Mouse (Mus musculus) stomach, embryonic 15.5 days (tissue): Measurements from ENCODE around the gene Acsm3. TPM values are rescaled to one million over a fixed set of nuclear protein-coding genes. Genes with fewer than 3 reads are reported as not detected.

Source experiments
- ATAC-seq: fragments of 200-750 bp; cut with Nextera tagmentation; 2 replicates; pipeline ENCODE4 v1.8.0; 2017; ENCODE audit warnings: low read depth, moderate number of reproducible peaks, moderate TSS enrichment; ENCODE audit not compliant: insufficient read depth, low FRiP score
- H3K27ac ChIP-seq: fragments of 300-500 bp; sonication (generic); 2 replicates; pipeline ENCODE4 v1.5.1; 2015; ENCODE audit warnings: mild to moderate bottlenecking, inconsistent platforms
- H3K27me3 ChIP-seq: fragments of 300-500 bp; sonication (generic); replicated peaks from 2 replicates; pipeline ENCODE4 v1.6.1; 2015; ENCODE audit warnings: inconsistent platforms
- H3K36me3 ChIP-seq: fragments of 300-500 bp; sonication (generic); 2 replicates; pipeline ENCODE4 v1.6.1; 2015; ENCODE audit warnings: inconsistent platforms
- H3K4me1 ChIP-seq: fragments of 300-500 bp; sonication (generic); 2 replicates; pipeline ENCODE4 v1.6.1; 2015; ENCODE audit warnings: inconsistent platforms
- H3K4me2 ChIP-seq: fragments of 300-500 bp; sonication (generic); 2 replicates; pipeline ENCODE4 v1.6.1; 2015; ENCODE audit warnings: mild to moderate bottlenecking, inconsistent platforms
- H3K4me3 ChIP-seq: fragments of 300-500 bp; sonication (generic); replicated peaks from 2 replicates; pipeline ENCODE4 v1.5.1; 2015; ENCODE audit warnings: inconsistent platforms
- H3K9ac ChIP-seq: fragments of 300-500 bp; sonication (generic); 2 replicates; pipeline ENCODE4 v1.6.1; 2015; ENCODE audit warnings: inconsistent platforms
- H3K9me3 ChIP-seq: fragments of 300-500 bp; sonication (generic); 2 replicates; pipeline ENCODE4 v1.6.1; 2016; ENCODE audit warnings: inconsistent platforms
- WGBS: fragments of 180-500 bp; shearing (Covaris S2); methylation state at CpG from one replicate; pipeline ENCODE4 v1.1.7; 2015; 5-methylcytosine and 5-hydroxymethylcytosine counted together
- polyA plus RNA-seq: library from polyadenylated mRNA; unstranded; fragments of >200 nt; fragmentation: Nextera tagmentation; extraction: Ambion mirVana; gene quantifications from 2 replicates; pipeline ENCODE4 v1.2.1, GENCODE M21; 2015

The Acsm3 gene
- polyA plus RNA-seq, 1 experiment from 2014 or later = 9.6 TPM

- 81% methylated on average over 1 of the region's 1 CpGs for WGBS
- ATAC-seq = no peak
- no peak overlapping the region for H3K4me3 ChIP-seq
- no peaks in the 10 kb centered on the region for H3K4me1 ChIP-seq
- H3K9ac ChIP-seq = no peak overlapping the region
- H3K27me3 ChIP-seq = no peaks in the 10 kb centered on the region
- H3K27ac ChIP-seq = no peak overlapping the region
- H3K4me2 ChIP-seq = no peak overlapping the region
- no peaks in the 10 kb centered on the region for H3K9me3 ChIP-seq
- H3K36me3 ChIP-seq = no peaks in the 10 kb centered on the region
These were observed 7.0 kb upstream of the Acsm3 start for GRCm38 (mm10) chr7:119753696-119754095.

GRCm38 (mm10) chr7:119762166-119762697 lies 1.5 kb downstream of the Acsm3 start:
- no peaks in the 10 kb centered on the region for H3K27me3 ChIP-seq
- H3K9ac ChIP-seq = no peak overlapping the region
- WGBS = 35% methylated on average over 4 of the region's 4 CpGs
- no peak overlapping the region; the same call in 1 of the 2 replicates for H3K27ac ChIP-seq
- ATAC-seq = peak; percentile 62
- no peaks in the 10 kb centered on the region for H3K9me3 ChIP-seq
- no peaks in the 10 kb centered on the region for H3K4me1 ChIP-seq
- H3K4me3 ChIP-seq = no peak overlapping the region
- no peak overlapping the region for H3K4me2 ChIP-seq
- H3K36me3 ChIP-seq = no peaks in the 10 kb centered on the region

- Histone ChIP-seq H3K27me3 (no peaks in the 10 kb centered on the region), H3K36me3 (peaks cover 3% of the 10 kb centered on the region; the same call in 1 of the 2 replicates), H3K4me1 (no peaks in the 10 kb centered on the region), H3K9ac (no peak overlapping the region), H3K27ac (no peak overlapping the region), H3K9me3 (no peaks in the 10 kb centered on the region), H3K4me3 (no peak overlapping the region), H3K4me2 (no peak overlapping the region)
- 86% methylated on average over 3 of the region's 3 CpGs for WGBS
- ATAC-seq = no peak
These were observed 3.7 kb downstream of the Acsm3 start for GRCm38 (mm10) chr7:119764377-119764776.

GRCm38 (mm10) chr7:119766996-119767395 lies 6.3 kb downstream of the Acsm3 start:
- no peak overlapping the region for H3K4me2 ChIP-seq
- no peak overlapping the region for H3K27ac ChIP-seq

GRCm38 (mm10) chr7:119769895-119770294 lies 9.2 kb downstream of the Acsm3 start:
- no peak overlapping the region for H3K4me2 ChIP-seq
- H3K9ac ChIP-seq = no peak overlapping the region
- no peaks in the 10 kb centered on the region for H3K4me1 ChIP-seq
- H3K9me3 ChIP-seq = no peaks in the 10 kb centered on the region
- H3K4me3 ChIP-seq = no peak overlapping the region
- peak overlapping the region; percentile 48; the same call in 1 of the 2 replicates for H3K27ac ChIP-seq
- ATAC-seq = peak; percentile 71; the same call in 1 of the 2 replicates
- WGBS = 75% methylated on average over 8 of the region's 8 CpGs
- H3K27me3 ChIP-seq = no peaks in the 10 kb centered on the region
- H3K36me3 ChIP-seq = peaks cover 3% of the 10 kb centered on the region; the same call in 1 of the 2 replicates

More at GRCm38 (mm10) chr7:119766996-119767395, 6.3 kb downstream of the Acsm3 start:
- whole genome bisulfite sequencing = 76% methylated on average over 6 of the region's 6 CpGs
- ATAC-seq = no peak
- no peak overlapping the region for H3K9ac ChIP-seq
- H3K36me3 ChIP-seq = peaks cover 3% of the 10 kb centered on the region; the same call in 1 of the 2 replicates
- no peak overlapping the region for H3K4me3 ChIP-seq
- H3K9me3 ChIP-seq = no peaks in the 10 kb centered on the region
- no peaks in the 10 kb centered on the region for H3K4me1 ChIP-seq
- H3K27me3 ChIP-seq = no peaks in the 10 kb centered on the region

- no peak for ATAC-seq
- peaks cover 20% of the 10 kb centered on the region; the same call in 1 of the 2 replicates for H3K36me3 ChIP-seq
- H3K4me3 ChIP-seq = no peak overlapping the region
- H3K9ac ChIP-seq = no peak overlapping the region
- no peak overlapping the region for H3K27ac ChIP-seq
- H3K4me1 ChIP-seq = no peaks in the 10 kb centered on the region
- WGBS = 93% methylated on average over 2 of the region's 2 CpGs
- no peaks in the 10 kb centered on the region for H3K27me3 ChIP-seq
- no peak overlapping the region for H3K4me2 ChIP-seq
- H3K9me3 ChIP-seq = no peaks in the 10 kb centered on the region
These were observed 22.7 kb downstream of the Acsm3 start for GRCm38 (mm10) chr7:119783453-119783852.

- Histone ChIP-seq H3K4me2 (no peak overlapping the region), H3K36me3 (peaks cover 22% of the 10 kb centered on the region; the same call in 1 of the 2 replicates), H3K9ac (no peak overlapping the region), H3K27ac (no peak overlapping the region), H3K4me3 (no peak overlapping the region), H3K9me3 (no peaks in the 10 kb centered on the region), H3K27me3 (no peaks in the 10 kb centered on the region), H3K4me1 (no peaks in the 10 kb centered on the region)
- 88% methylated on average over 5 of the region's 5 CpGs for WGBS
- ATAC-seq = peak; percentile 84; the same call in 1 of the 2 replicates
These were observed 24.2 kb downstream of the Acsm3 start for GRCm38 (mm10) chr7:119784908-119785307.

GRCm38 (mm10) chr7:119789024-119789423 lies 28.3 kb downstream of the Acsm3 start:
- H3K9ac ChIP-seq = no peak overlapping the region
- H3K4me3 ChIP-seq = no peak overlapping the region
- H3K4me1 ChIP-seq = no peaks in the 10 kb centered on the region
- H3K36me3 ChIP-seq = peaks cover 18% of the 10 kb centered on the region; the same call in 1 of the 2 replicates
- no peaks in the 10 kb centered on the region for H3K9me3 ChIP-seq
- ATAC-seq = no peak
- H3K27me3 ChIP-seq = no peaks in the 10 kb centered on the region
- WGBS = 89% methylated on average over 3 of the region's 3 CpGs
- H3K27ac ChIP-seq = no peak overlapping the region
- no peak overlapping the region for H3K4me2 ChIP-seq

- Histone ChIP-seq H3K9ac (peak within 1 kb of the TSS; percentile 74), H3K4me3 (peak within 1 kb of the TSS; percentile 75), H3K27me3 (no peaks in the 10 kb centered on the region), H3K4me2 (peak within 1 kb of the TSS; percentile 83), H3K9me3 (no peaks in the 10 kb centered on the region), H3K27ac (peak within 1 kb of the TSS; percentile 86), H3K4me1 (no peaks in the 10 kb centered on the region), H3K36me3 (0 out of 2 replicates have a peak, but pooled peaks cover 2% of the 10 kb centered on the region)
- peak; percentile 99 for ATAC-seq
- under 1% methylated on average over 53 of the region's 53 CpGs for WGBS
These were observed 33.0 kb downstream of the Acsm3 start, which contains the start of the genes Rexo5 and Eri2 for GRCm38 (mm10) chr7:119793586-119794250. Rexo5 (plus strand) TSS chr7:119794006. Eri2 (minus strand) TSS chr7:119794058.

GRCm38 (mm10) chr7:119794251-119794638 lies 33.5 kb downstream of the Acsm3 start:
- under 1% methylated on average over 21 of the region's 21 CpGs for WGBS
- Histone ChIP-seq H3K4me2 (peak overlapping the region; percentile 83), H3K27ac (peak overlapping the region; percentile 86), H3K9me3 (no peaks in the 10 kb centered on the region), H3K9ac (peak overlapping the region; percentile 74), H3K36me3 (0 out of 2 replicates have a peak, but pooled peaks cover 2% of the 10 kb centered on the region), H3K4me1 (no peaks in the 10 kb centered on the region), H3K4me3 (peak overlapping the region; percentile 75), H3K27me3 (no peaks in the 10 kb centered on the region)
- ATAC-seq = peak; percentile 63; the same call in 1 of the 2 replicates

- Histone ChIP-seq H3K4me2 (peak overlapping the region; percentile 33), H3K27ac (no peak overlapping the region), H3K27me3 (no peaks in the 10 kb centered on the region), H3K4me1 (no peaks in the 10 kb centered on the region), H3K36me3 (no peaks in the 10 kb centered on the region), H3K9me3 (no peaks in the 10 kb centered on the region), H3K4me3 (no peak overlapping the region; the same call in 1 of the 2 replicates), H3K9ac (no peak overlapping the region)
- no peak for ATAC-seq
These were observed 34.6 kb downstream of the Acsm3 start for GRCm38 (mm10) chr7:119795311-119795710.

- 92% methylated on average over 3 of the region's 3 CpGs for WGBS
- no peaks in the 10 kb centered on the region for H3K27me3 ChIP-seq
- H3K36me3 ChIP-seq = no peaks in the 10 kb centered on the region
- no peak overlapping the region for H3K27ac ChIP-seq
- H3K4me3 ChIP-seq = no peak overlapping the region
- no peaks in the 10 kb centered on the region for H3K9me3 ChIP-seq
- H3K9ac ChIP-seq = no peak overlapping the region
- H3K4me1 ChIP-seq = no peaks in the 10 kb centered on the region
- no peak overlapping the region for H3K4me2 ChIP-seq
- ATAC-seq = no peak
These were observed 39.8 kb downstream of the Acsm3 start for GRCm38 (mm10) chr7:119800488-119800887.
